Mouse (Mus musculus) kidney, embryonic 14.5 days (tissue): ENCODE measurements around the gene Sec63. TPM values are rescaled to one million over a fixed set of nuclear protein-coding genes. Genes with fewer than 3 reads are reported as not detected.

Experiments
- ATAC-seq: fragments of 200-750 bp; cut with Nextera tagmentation; 2 replicates; pipeline ENCODE4 v1.8.0; 2017; ENCODE audit warnings: moderate number of reproducible peaks, mild to moderate bottlenecking, moderate TSS enrichment, moderate library complexity; ENCODE audit not compliant: low FRiP score, low TSS enrichment
- H3K27ac ChIP-seq: fragments of 300-500 bp; sonication (generic); 2 replicates; pipeline ENCODE4 v1.5.1; 2014; ENCODE audit warnings: low read depth, mild to moderate bottlenecking, low read length, moderate library complexity, mixed read lengths
- H3K27me3 ChIP-seq: fragments of 300-500 bp; sonication (generic); 2 replicates; pipeline ENCODE4 v1.6.1; 2014; ENCODE audit warnings: mild to moderate bottlenecking, low read length; ENCODE audit not compliant: control insufficient read depth, insufficient read depth
- H3K36me3 ChIP-seq: fragments of 300-500 bp; sonication (generic); 2 replicates; pipeline ENCODE4 v1.6.1; 2014; ENCODE audit warnings: low read length, mixed read lengths; ENCODE audit not compliant: control insufficient read depth, insufficient read depth
- H3K4me1 ChIP-seq: fragments of 300-500 bp; sonication (generic); 2 replicates; pipeline ENCODE4 v1.6.1; 2014; ENCODE audit warnings: low read length, mixed read lengths; ENCODE audit not compliant: control insufficient read depth, insufficient read depth
- H3K4me2 ChIP-seq: fragments of 300-500 bp; sonication (generic); replicated peaks from 2 replicates; pipeline ENCODE4 v1.6.1; 2014; ENCODE audit warnings: low read depth, mild to moderate bottlenecking, low read length
- H3K4me3 ChIP-seq: fragments of 300-500 bp; sonication (generic); 2 replicates; pipeline ENCODE4 v1.5.1; 2014; ENCODE audit warnings: mild to moderate bottlenecking, low read length
- H3K9ac ChIP-seq: fragments of 300-500 bp; sonication (generic); 2 replicates; pipeline ENCODE4 v1.6.1; 2014; ENCODE audit warnings: low read depth, mild to moderate bottlenecking, low read length, moderate library complexity
- H3K9me3 ChIP-seq: fragments of 300-500 bp; sonication (generic); 2 replicates; pipeline ENCODE4 v1.6.1; 2016; ENCODE audit warnings: low read length; ENCODE audit not compliant: control insufficient read depth
- WGBS: fragments of 180-500 bp; shearing (Covaris S2); extraction: QIAGEN DNeasy Blood & Tissue Kit; methylation state at CpG from one replicate; pipeline ENCODE4 v1.1.7; 2014; 5-methylcytosine and 5-hydroxymethylcytosine counted together
- polyA plus RNA-seq: library from polyadenylated mRNA; unstranded; fragments of >200 nt; fragmentation: Nextera tagmentation; extraction: Ambion mirVana; gene quantifications from 2 replicates; pipeline ENCODE4 v1.2.1, GENCODE M21; 2014

Gene Sec63
- polyA plus RNA-seq, 1 experiment from 2014 or later, result 27.0 TPM

DNA sequence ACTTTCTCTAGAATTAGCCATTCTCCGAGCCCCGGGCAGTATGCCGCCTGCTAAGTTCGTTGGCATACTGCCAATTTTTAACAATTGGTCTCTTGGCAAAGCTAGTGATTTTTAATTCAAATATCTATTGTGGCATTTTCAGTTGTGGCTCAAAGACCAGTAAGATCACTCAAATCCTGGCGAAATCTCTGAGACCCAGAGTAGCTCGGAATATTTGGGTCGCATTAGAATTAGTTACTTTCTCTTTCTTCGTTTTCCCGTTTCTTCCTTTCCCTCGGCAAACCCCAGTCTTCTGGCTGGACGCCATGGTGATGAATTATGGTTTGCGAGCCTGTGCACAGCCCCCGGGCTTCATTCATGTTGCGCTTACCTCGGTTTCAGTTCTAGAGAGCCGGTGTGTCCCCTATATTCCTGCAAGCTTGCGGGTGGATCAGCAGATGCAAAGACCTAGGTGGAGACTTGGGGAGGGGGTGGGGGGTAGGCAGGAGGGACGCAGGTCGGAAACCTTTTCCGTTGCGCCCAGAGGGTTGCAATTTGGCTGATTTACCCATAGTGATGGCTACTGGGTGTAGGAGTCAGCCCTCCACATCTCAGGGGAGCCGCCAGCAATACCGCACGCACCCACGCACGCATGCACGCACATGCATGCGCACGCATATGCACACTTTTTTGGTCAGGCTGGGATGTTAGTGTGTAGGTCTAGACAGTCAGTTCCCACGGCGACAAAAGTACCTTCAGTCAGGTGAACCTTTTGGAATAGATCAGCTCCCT, 102.5 kb downstream of the Sec63 start:
- 36% methylated on average over 31 of the region's 31 CpGs for WGBS
- Histone ChIP-seq H3K4me1 (peaks cover 9% of the 10 kb centered on the region; the same call in 1 of the 2 replicates), H3K4me3 (peak overlapping the region; percentile 35), H3K4me2 (peak overlapping the region; percentile 52), H3K27ac (no peak overlapping the region), H3K36me3 (no peaks in the 10 kb centered on the region), H3K9me3 (no peaks in the 10 kb centered on the region), H3K27me3 (no peaks in the 10 kb centered on the region), H3K9ac (no peak overlapping the region)
- ATAC-seq, result peak; percentile 22; the same call in 1 of the 2 replicates

DNA sequence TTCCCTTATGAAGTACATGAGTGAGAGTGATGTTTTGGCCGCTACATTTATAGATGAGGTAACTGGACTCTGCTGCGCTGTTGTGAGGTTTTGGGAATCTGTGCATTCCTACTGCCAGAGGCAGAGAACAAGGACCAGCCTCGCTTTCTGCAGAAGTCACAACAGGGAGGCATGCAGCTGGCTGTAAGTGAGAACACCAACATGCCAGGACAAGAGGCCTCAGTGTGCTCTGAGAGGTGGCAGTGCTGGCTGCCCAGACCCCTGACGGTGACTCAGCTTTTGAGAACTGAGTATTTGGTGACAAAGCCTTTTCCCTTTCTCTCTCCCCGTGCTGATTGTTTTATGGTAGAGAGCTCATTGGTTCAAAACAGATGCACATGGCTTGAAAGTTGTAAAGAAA, 103.4 kb downstream of the Sec63 start:
- WGBS, result 40% methylated on average over 5 of the region's 5 CpGs
- H3K4me3 ChIP-seq, result no peak overlapping the region
- ATAC-seq, result no peak

DNA sequence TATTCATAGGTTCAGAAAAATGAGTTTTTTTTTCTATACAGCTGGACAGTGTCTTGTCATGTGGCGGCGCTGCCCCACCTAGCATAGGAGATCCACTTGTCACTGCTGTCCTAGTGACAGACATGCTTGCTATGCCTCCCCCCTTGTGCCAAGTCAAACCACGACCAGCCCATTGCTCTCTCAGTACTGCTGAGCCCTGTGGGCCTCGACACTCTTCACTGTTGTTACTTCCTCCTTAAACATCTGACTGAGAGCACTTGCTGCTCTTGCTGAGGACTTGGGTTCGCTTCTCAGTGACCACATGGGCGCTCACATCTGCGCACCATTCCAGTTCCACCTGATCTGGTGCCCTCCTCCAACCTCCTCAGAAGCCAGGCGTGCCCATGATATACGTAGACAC, 107.1 kb downstream of the Sec63 start:
- peaks cover 4% of the 10 kb centered on the region; the same call in 1 of the 2 replicates for H3K4me1 ChIP-seq
- no peak overlapping the region for H3K4me3 ChIP-seq
- no peaks in the 10 kb centered on the region for H3K9me3 ChIP-seq
- no peak overlapping the region for H3K27ac ChIP-seq
- no peaks in the 10 kb centered on the region for H3K36me3 ChIP-seq
- no peak for ATAC-seq
- no peak overlapping the region for H3K9ac ChIP-seq
- H3K27me3 ChIP-seq, result no peaks in the 10 kb centered on the region
- WGBS, result 78% methylated on average over 9 of the region's 9 CpGs
- H3K4me2 ChIP-seq, result no peak overlapping the region

More for the DNA sequence above, 103.4 kb downstream of the Sec63 start:
- Histone ChIP-seq H3K9me3 (no peaks in the 10 kb centered on the region), H3K9ac (no peak overlapping the region; the same call in 1 of the 2 replicates), H3K4me2 (no peak overlapping the region; the same call in 1 of the 2 replicates), H3K27ac (no peak overlapping the region), H3K27me3 (no peaks in the 10 kb centered on the region), H3K36me3 (no peaks in the 10 kb centered on the region), H3K4me1 (peaks cover 9% of the 10 kb centered on the region; the same call in 1 of the 2 replicates)

DNA sequence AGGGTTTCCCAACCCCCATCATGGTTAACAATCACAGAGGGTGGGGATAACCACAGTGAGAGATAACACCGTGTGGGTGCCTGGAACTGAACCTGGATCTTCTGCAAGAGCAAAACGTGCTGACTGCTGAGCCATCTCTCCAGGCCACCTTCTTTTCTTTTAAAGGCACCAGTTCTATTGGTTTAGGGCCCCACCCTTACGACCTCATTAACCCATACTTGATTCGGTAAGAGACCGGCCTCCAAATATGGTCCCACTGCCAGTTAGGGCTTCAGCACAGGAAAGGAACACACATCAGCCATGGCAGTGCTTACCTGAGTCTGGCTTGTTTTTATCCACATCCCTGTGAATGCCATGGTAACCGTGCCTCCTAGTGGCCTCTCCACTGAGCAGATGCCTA, 108.2 kb downstream of the Sec63 start:
- H3K4me1 ChIP-seq, result peaks cover 4% of the 10 kb centered on the region; the same call in 1 of the 2 replicates
- H3K27ac ChIP-seq, result no peak overlapping the region
- H3K27me3 ChIP-seq, result no peaks in the 10 kb centered on the region
- no peak for ATAC-seq
- no peak overlapping the region for H3K4me3 ChIP-seq
- H3K4me2 ChIP-seq, result no peak overlapping the region
- 55% methylated on average over 6 of the region's 6 CpGs for WGBS
- no peak overlapping the region for H3K9ac ChIP-seq
- H3K9me3 ChIP-seq, result no peaks in the 10 kb centered on the region
- H3K36me3 ChIP-seq, result no peaks in the 10 kb centered on the region

DNA sequence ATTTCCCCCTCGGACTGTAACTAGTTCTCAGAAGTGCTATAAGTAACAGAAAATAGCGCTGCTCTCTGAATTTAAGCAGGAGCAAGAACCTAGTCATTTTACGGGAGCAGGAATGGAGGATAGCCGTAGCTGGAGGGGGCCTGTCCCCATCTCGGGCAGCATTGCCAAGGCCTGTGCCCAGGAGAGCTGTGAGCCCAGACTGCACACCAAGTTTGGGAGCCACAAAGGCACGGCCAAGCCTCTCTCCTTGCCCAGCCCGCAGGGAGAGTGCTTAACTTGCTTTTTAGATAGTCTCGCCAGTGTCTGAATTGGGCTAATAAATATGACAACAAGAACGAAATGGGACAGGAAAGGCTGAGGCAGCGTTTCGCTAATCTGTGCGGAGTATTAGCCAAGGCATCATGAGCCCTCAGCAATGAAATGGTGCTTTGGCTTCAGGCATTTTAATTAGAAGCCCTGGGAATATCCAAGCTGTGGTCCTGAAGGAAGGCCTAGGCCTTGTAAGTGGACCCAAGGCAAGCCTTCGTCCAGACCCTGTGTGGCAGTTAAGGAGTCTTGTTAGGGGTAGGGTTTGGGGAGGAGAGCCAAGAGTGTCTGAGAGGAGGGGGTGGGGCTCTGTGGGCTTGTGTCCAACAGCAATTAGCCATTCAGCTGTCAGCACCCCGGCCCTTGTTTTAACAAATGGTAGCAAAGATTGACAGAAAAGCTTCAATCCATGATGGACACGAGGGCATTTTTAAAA, 111.1 kb downstream of the Sec63 start:
- Histone ChIP-seq H3K27me3 (no peaks in the 10 kb centered on the region), H3K36me3 (no peaks in the 10 kb centered on the region), H3K27ac (no peak overlapping the region), H3K4me2 (no peak overlapping the region), H3K9ac (no peak overlapping the region), H3K9me3 (no peaks in the 10 kb centered on the region), H3K4me3 (no peak overlapping the region), H3K4me1 (no peaks in the 10 kb centered on the region)
- ATAC-seq, result no peak
- 63% methylated on average over 15 of the region's 15 CpGs for WGBS

DNA sequence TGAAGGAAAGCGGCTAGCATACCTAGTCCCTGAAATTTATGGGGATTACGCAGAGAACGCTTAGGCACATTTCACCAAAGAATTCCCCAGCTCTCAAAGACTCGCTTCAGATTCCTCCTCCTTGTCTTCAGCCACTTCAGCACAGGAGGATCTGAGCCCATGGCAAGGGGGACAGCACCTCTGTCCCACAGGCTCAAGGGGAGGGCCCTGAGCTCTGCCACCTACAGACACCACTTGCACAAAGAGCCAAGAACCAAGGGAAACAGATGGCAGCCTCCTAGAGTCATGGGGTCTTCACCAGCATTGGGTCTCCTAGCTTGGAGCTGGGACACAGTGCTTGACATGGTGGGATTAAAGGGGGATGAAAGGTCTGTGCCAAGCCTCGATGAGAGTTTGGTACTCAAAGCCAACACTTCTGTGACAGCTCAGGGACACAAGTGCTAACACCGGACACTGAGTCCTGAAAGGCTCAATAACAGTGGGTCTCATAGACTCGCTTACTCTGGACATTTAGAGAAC, 111.8 kb downstream of the Sec63 start:
- Histone ChIP-seq H3K4me1 (no peaks in the 10 kb centered on the region), H3K36me3 (no peaks in the 10 kb centered on the region), H3K9me3 (no peaks in the 10 kb centered on the region), H3K4me2 (no peak overlapping the region), H3K9ac (no peak overlapping the region), H3K27me3 (no peaks in the 10 kb centered on the region), H3K27ac (no peak overlapping the region), H3K4me3 (no peak overlapping the region)
- no peak for ATAC-seq
- WGBS, result 84% methylated on average over 7 of the region's 7 CpGs

DNA sequence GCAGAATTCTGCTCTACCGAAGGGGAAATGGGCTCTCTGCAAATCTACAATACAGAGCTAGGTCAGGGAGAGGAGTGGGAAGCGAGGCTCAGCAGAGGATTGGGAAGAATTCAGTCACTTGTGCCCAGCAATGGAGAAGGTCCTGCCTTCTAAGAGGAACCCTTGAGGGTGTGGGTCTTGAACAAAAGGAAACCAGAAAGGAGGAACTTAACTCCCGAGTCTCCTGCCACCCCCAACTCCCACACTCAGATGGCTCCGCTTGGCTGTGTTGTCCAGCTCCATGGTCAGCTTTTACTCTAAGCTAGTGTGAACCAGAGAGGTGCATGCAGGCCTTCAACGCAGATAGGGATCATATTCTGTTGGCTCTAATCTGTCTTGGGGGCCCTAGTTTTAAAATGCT, 114.9 kb downstream of the Sec63 start:
- WGBS, result 64% methylated on average over 5 of the region's 5 CpGs
- no peak for ATAC-seq
- no peak overlapping the region for H3K27ac ChIP-seq
- no peak overlapping the region for H3K9ac ChIP-seq
- H3K4me2 ChIP-seq, result no peak overlapping the region
- H3K27me3 ChIP-seq, result no peaks in the 10 kb centered on the region
- H3K9me3 ChIP-seq, result no peaks in the 10 kb centered on the region
- H3K4me1 ChIP-seq, result no peaks in the 10 kb centered on the region
- H3K4me3 ChIP-seq, result no peak overlapping the region
- no peaks in the 10 kb centered on the region for H3K36me3 ChIP-seq

DNA sequence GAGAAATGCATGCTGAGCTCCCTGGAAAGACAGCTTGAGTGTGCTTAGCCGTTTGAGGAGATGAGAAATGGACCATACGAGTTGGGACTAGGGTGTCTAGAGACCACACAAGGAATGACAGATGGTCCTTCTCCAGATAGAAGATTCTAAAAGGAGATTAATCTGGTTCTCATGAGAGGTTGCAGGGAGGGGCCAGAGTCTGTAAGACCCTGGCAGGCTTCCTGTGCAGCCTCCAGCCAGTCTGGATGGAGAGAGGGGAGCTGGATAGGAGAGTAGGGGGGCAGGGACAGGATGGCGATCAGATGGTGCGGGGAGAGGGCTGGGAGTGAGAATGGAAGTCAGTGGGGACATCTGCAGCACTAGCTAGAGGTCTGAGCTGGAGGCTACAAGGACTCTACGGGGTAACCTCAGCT, 118.0 kb downstream of the Sec63 start:
- Histone ChIP-seq H3K4me1 (no peaks in the 10 kb centered on the region), H3K4me2 (no peak overlapping the region), H3K4me3 (no peak overlapping the region), H3K27ac (no peak overlapping the region), H3K27me3 (no peaks in the 10 kb centered on the region), H3K9ac (no peak overlapping the region), H3K9me3 (no peaks in the 10 kb centered on the region), H3K36me3 (no peaks in the 10 kb centered on the region)
- WGBS, result 70% methylated on average over 5 of the region's 5 CpGs
- peak; percentile 78 for ATAC-seq

DNA sequence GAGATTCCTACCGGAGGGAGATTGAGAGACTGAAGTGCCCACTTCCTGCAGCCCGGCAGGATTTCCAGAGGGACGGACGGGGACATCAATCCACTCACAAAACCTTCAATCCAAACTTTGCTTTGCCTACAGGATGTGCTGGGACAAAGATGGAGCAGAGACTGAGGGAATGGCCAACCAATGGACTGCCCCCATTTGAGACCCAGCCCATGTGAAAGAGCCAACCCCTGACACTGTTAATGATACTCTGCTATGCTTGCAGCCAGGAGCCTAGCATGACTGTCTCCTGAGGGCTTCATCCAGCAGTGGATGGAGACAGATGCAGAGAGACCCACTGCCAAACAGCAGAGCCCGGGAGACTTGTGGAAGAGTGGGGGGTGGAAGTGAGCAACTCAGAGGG, 118.4 kb downstream of the Sec63 start:
- no peak overlapping the region for H3K4me2 ChIP-seq
- H3K4me3 ChIP-seq, result no peak overlapping the region
- H3K9ac ChIP-seq, result no peak overlapping the region
- H3K36me3 ChIP-seq, result no peaks in the 10 kb centered on the region
- WGBS, result 74% methylated on average over 5 of the region's 5 CpGs
- no peaks in the 10 kb centered on the region for H3K4me1 ChIP-seq
- H3K27ac ChIP-seq, result no peak overlapping the region
- ATAC-seq, result no peak; the same call in 1 of the 2 replicates
- H3K27me3 ChIP-seq, result no peaks in the 10 kb centered on the region
- H3K9me3 ChIP-seq, result no peaks in the 10 kb centered on the region
